Mouse (Mus musculus): ENCODE data around the gene Zdhhc25. TPM values are rescaled to one million over a fixed set of nuclear protein-coding genes. Genes with fewer than 3 reads are reported as not detected.

The Zdhhc25 gene
- polyA plus RNA-seq (2014; fragmentation: Nextera tagmentation; extraction: Ambion mirVana): not detected in 2 replicates

DNA sequence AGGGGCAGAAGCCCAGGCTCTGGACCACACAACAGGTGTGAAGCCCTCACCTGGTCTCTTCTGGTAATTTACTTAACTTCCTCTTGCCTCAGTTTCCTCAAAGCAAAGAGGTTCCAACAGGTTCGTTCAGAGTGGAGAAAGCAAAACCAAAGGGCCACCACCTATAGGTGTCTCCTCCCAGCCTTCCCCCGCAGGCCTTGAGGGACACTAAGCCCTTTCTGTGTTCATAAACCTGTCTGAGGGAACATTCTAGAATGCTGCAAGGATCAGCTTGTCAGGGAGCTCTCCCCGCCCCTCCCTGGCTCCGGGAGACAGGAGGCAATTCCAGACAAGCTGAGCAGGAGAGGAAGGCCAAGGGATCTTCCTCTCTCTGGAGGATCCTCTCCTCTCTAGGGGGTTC lies at the start of gene Zdhhc25:
Gene Zdhhc25 (plus strand): TSS at position 301 of the 400 bp plus-strand sequence.
- DNase-seq (ENCODE audit: low spot score) (no peak), ATAC-seq (replicated peaks; ENCODE audit: low FRiP score) (no peak)
- no peak within 1 kb of the TSS for H3K4me2 ChIP-seq (ENCODE audit: low read depth, low read length, severe bottlenecking)
- 86% methylated on average over 4 of the region's 4 CpGs for WGBS
- H3K27ac ChIP-seq (ENCODE audit: low read depth, low read length): no peak within 1 kb of the TSS
- no peaks in the 10 kb centered on the region for H3K36me3 ChIP-seq (ENCODE audit: control insufficient read depth, insufficient read depth, low read length)
- H3K4me1 ChIP-seq (replicated peaks; ENCODE audit: control insufficient read depth, insufficient read depth, low read length): no peaks in the 10 kb centered on the region
- no peaks in the 10 kb centered on the region for H3K27me3 ChIP-seq (ENCODE audit: control insufficient read depth, insufficient read depth, low read length)
- no peak within 1 kb of the TSS for H3K9ac ChIP-seq (ENCODE audit: low read length)
- no peak within 1 kb of the TSS for H3K4me3 ChIP-seq (ENCODE audit: low read depth, low read length)
- H3K9me3 ChIP-seq (ENCODE audit: control insufficient read depth, low read length): no peaks in the 10 kb centered on the region

- Histone ChIP-seq H3K4me1 (replicated peaks; ENCODE audit: control insufficient read depth, insufficient read depth, low read length) (no peaks in the 10 kb centered on the region), H3K9ac (ENCODE audit: low read length) (no peak overlapping the region), H3K27ac (ENCODE audit: low read depth, low read length) (no peak overlapping the region), H3K4me3 (ENCODE audit: low read depth, low read length) (no peak overlapping the region), H3K27me3 (ENCODE audit: control insufficient read depth, insufficient read depth, low read length) (no peaks in the 10 kb centered on the region), H3K36me3 (ENCODE audit: control insufficient read depth, insufficient read depth, low read length) (no peaks in the 10 kb centered on the region), H3K4me2 (ENCODE audit: low read depth, low read length, severe bottlenecking) (no peak overlapping the region), H3K9me3 (ENCODE audit: control insufficient read depth, low read length) (no peaks in the 10 kb centered on the region)
- DNase-seq (ENCODE audit: low spot score): no peak
- no peak for ATAC-seq (replicated peaks; ENCODE audit: low FRiP score)
- WGBS: 90% methylated on average over 9 of the region's 9 CpGs
Observed at GRCm38 (mm10) chr15:88552852-88553251, 47.2 kb upstream of the Zdhhc25 start.

GRCm38 (mm10) chr15:88555476-88555875 lies 44.6 kb upstream of the Zdhhc25 start:
- Histone ChIP-seq H3K4me1 (replicated peaks; ENCODE audit: control insufficient read depth, insufficient read depth, low read length) (no peaks in the 10 kb centered on the region; the same call in 1 of the 2 replicates), H3K27me3 (ENCODE audit: control insufficient read depth, insufficient read depth, low read length) (no peaks in the 10 kb centered on the region), H3K9me3 (ENCODE audit: control insufficient read depth, low read length) (no peaks in the 10 kb centered on the region), H3K4me3 (ENCODE audit: low read depth, low read length) (no peak overlapping the region), H3K4me2 (ENCODE audit: low read depth, low read length, severe bottlenecking) (no peak overlapping the region), H3K27ac (ENCODE audit: low read depth, low read length) (no peak overlapping the region), H3K9ac (ENCODE audit: low read length) (no peak overlapping the region), H3K36me3 (ENCODE audit: control insufficient read depth, insufficient read depth, low read length) (no peaks in the 10 kb centered on the region)
- peak; percentile 72 for DNase-seq (ENCODE audit: low spot score)
- 22% methylated on average over 8 of the region's 8 CpGs for WGBS
- no peak for ATAC-seq (replicated peaks; ENCODE audit: low FRiP score)

DNA sequence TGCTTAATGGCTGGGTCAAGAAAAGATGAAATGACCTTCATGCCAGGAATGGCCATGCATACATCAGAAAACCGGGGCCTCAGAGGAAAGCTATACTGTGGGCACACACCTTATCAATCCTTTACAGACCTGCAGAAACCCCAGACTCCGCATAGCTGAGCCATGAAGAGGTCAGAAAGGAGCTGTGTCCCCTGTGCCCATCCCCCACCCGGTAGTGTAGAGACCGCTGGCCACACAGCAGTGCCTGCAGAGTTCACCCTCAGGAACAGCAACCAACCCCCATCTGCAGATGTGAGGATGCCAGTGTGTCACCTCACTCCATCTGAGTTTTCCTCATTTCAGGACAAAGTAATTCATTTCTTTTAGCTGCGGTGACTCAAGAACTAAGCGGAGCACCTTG lies 39.5 kb upstream of the Zdhhc25 start:
- no peak overlapping the region for H3K4me3 ChIP-seq (ENCODE audit: low read depth, low read length)
- no peak overlapping the region for H3K27ac ChIP-seq (ENCODE audit: low read depth, low read length)
- no peaks in the 10 kb centered on the region for H3K27me3 ChIP-seq (ENCODE audit: control insufficient read depth, insufficient read depth, low read length)
- no peak overlapping the region for H3K4me2 ChIP-seq (ENCODE audit: low read depth, low read length, severe bottlenecking)
- H3K9me3 ChIP-seq (ENCODE audit: control insufficient read depth, low read length): no peaks in the 10 kb centered on the region
- H3K36me3 ChIP-seq (ENCODE audit: control insufficient read depth, insufficient read depth, low read length): no peaks in the 10 kb centered on the region
- ATAC-seq (replicated peaks; ENCODE audit: low FRiP score) (no peak), DNase-seq (ENCODE audit: low spot score) (no peak)
- 75% methylated on average over 6 of the region's 6 CpGs for WGBS
- H3K4me1 ChIP-seq (replicated peaks; ENCODE audit: control insufficient read depth, insufficient read depth, low read length): no peaks in the 10 kb centered on the region; the same call in 1 of the 2 replicates
- H3K9ac ChIP-seq (ENCODE audit: low read length): no peak overlapping the region

DNA sequence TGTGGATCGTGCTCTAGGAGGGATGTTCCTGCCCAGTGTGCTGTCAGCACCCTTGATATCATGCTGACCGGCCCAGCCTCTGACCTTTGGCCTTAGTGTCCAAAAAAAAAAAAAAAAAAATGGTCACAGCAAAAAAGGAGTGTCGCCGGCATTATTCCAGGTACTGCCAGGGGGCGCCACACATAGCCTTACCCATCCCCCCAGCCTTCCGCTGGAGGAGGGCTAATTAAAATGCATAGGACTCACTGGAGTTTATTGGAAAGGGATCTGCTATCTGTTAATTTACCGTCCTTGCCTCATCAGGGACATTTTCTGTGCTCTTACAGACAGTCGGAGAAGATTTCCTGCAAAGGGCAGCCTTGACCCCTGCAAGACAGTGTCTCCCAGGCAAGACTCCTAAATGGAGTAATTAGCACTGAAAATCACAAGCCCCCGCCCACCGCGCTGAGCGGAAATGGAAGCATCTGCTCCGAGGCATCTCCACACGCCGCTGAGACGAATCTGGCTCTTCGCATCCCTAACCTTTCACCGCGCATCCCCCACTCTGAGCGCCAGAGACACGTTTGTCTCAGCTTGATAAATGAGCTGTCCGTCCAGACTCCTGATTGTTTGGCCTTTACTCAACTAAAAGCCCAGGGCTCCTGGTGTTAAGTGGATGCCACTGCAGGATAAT lies 38.9 kb upstream of the Zdhhc25 start:
- Histone ChIP-seq H3K4me1 (replicated peaks; ENCODE audit: control insufficient read depth, insufficient read depth, low read length) (no peaks in the 10 kb centered on the region; the same call in 1 of the 2 replicates), H3K27ac (ENCODE audit: low read depth, low read length) (no peak overlapping the region), H3K4me2 (ENCODE audit: low read depth, low read length, severe bottlenecking) (peak overlapping the region; percentile 40; the same call in 1 of the 2 replicates), H3K36me3 (ENCODE audit: control insufficient read depth, insufficient read depth, low read length) (no peaks in the 10 kb centered on the region), H3K9ac (ENCODE audit: low read length) (no peak overlapping the region), H3K4me3 (ENCODE audit: low read depth, low read length) (no peak overlapping the region), H3K27me3 (ENCODE audit: control insufficient read depth, insufficient read depth, low read length) (no peaks in the 10 kb centered on the region), H3K9me3 (ENCODE audit: control insufficient read depth, low read length) (no peaks in the 10 kb centered on the region)
- peak; percentile 60 for DNase-seq (ENCODE audit: low spot score)
- 5% methylated on average over 22 of the region's 22 CpGs for WGBS
- peak; percentile 33; the same call in 1 of the 2 replicates for ATAC-seq (replicated peaks; ENCODE audit: low FRiP score)

DNA sequence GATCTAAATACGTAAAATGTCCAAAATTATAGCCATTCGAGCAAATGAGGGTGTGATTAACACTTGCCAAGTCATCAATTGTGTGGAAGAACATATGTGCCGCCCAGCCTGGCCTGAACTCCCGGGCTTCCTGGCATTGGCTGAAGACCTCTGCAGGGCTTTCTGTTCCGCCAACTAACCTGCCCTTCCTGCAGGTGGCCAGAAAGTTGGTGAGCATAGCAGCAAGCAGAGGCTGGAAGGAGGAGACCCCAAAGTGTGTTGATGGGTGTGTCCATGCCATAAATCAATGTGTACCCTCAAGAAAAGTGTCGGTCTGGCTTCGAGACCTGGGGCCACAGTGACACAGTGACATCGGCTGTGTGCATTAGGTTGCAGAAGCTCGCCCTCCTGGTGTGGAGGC lies 34.8 kb upstream of the Zdhhc25 start:
- no peaks in the 10 kb centered on the region for H3K36me3 ChIP-seq (ENCODE audit: control insufficient read depth, insufficient read depth, low read length)
- 88% methylated on average over 9 of the region's 9 CpGs for WGBS
- ATAC-seq (replicated peaks; ENCODE audit: low FRiP score): no peak
- H3K9me3 ChIP-seq (ENCODE audit: control insufficient read depth, low read length): no peaks in the 10 kb centered on the region
- no peak overlapping the region for H3K27ac ChIP-seq (ENCODE audit: low read depth, low read length)
- DNase-seq (ENCODE audit: low spot score): no peak
- H3K4me3 ChIP-seq (ENCODE audit: low read depth, low read length): no peak overlapping the region
- H3K4me1 ChIP-seq (replicated peaks; ENCODE audit: control insufficient read depth, insufficient read depth, low read length): no peaks in the 10 kb centered on the region; the same call in 1 of the 2 replicates
- no peak overlapping the region for H3K9ac ChIP-seq (ENCODE audit: low read length)
- no peaks in the 10 kb centered on the region for H3K27me3 ChIP-seq (ENCODE audit: control insufficient read depth, insufficient read depth, low read length)
- no peak overlapping the region for H3K4me2 ChIP-seq (ENCODE audit: low read depth, low read length, severe bottlenecking)

DNA sequence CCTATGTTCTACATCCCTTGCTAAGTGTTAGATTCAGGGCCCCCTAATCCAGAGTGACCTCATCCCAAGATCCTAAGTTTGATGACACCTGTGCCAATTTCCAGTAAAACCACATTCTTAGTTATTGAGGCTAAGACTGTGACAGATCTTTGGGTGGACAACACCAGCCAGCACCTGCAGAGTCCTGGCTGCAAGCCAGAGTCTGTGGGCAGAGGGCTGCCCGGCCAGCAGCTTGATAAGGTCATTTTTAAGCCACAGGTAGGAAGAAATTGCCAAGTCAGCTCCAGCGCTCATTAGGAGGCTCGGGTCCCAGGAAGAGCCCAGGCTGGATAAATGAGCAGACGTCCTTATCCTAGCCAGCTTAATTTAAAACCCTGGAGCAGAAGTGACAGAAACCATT lies 34.3 kb upstream of the Zdhhc25 start:
- Histone ChIP-seq H3K4me2 (ENCODE audit: low read depth, low read length, severe bottlenecking) (no peak overlapping the region), H3K4me3 (ENCODE audit: low read depth, low read length) (no peak overlapping the region), H3K4me1 (replicated peaks; ENCODE audit: control insufficient read depth, insufficient read depth, low read length) (no peaks in the 10 kb centered on the region; the same call in 1 of the 2 replicates), H3K27ac (ENCODE audit: low read depth, low read length) (no peak overlapping the region), H3K9ac (ENCODE audit: low read length) (no peak overlapping the region), H3K27me3 (ENCODE audit: control insufficient read depth, insufficient read depth, low read length) (no peaks in the 10 kb centered on the region), H3K36me3 (ENCODE audit: control insufficient read depth, insufficient read depth, low read length) (no peaks in the 10 kb centered on the region), H3K9me3 (ENCODE audit: control insufficient read depth, low read length) (no peaks in the 10 kb centered on the region)
- WGBS: 79% methylated on average over 4 of the region's 4 CpGs
- DNase-seq (ENCODE audit: low spot score) (no peak), ATAC-seq (replicated peaks; ENCODE audit: low FRiP score) (no peak)

- WGBS: 81% methylated on average over 17 of the region's 17 CpGs
Observed at GRCm38 (mm10) chr15:88570697-88571096, 29.4 kb upstream of the Zdhhc25 start.

GRCm38 (mm10) chr15:88579461-88579860 lies 20.6 kb upstream of the Zdhhc25 start:
- Histone ChIP-seq H3K9me3 (ENCODE audit: control insufficient read depth, low read length) (no peaks in the 10 kb centered on the region), H3K9ac (ENCODE audit: low read length) (no peak overlapping the region), H3K4me2 (ENCODE audit: low read depth, low read length, severe bottlenecking) (no peak overlapping the region), H3K4me3 (ENCODE audit: low read depth, low read length) (no peak overlapping the region), H3K27me3 (ENCODE audit: control insufficient read depth, insufficient read depth, low read length) (no peaks in the 10 kb centered on the region), H3K36me3 (ENCODE audit: control insufficient read depth, insufficient read depth, low read length) (no peaks in the 10 kb centered on the region), H3K27ac (ENCODE audit: low read depth, low read length) (no peak overlapping the region), H3K4me1 (replicated peaks; ENCODE audit: control insufficient read depth, insufficient read depth, low read length) (no peaks in the 10 kb centered on the region)
- WGBS: 88% methylated on average over 6 of the region's 6 CpGs
- DNase-seq (ENCODE audit: low spot score): no peak
- no peak for ATAC-seq (replicated peaks; ENCODE audit: low FRiP score)

More at GRCm38 (mm10) chr15:88570697-88571096, 29.4 kb upstream of the Zdhhc25 start:
- Histone ChIP-seq H3K9me3 (ENCODE audit: control insufficient read depth, low read length) (no peaks in the 10 kb centered on the region), H3K4me1 (replicated peaks; ENCODE audit: control insufficient read depth, insufficient read depth, low read length) (no peaks in the 10 kb centered on the region), H3K27me3 (ENCODE audit: control insufficient read depth, insufficient read depth, low read length) (no peaks in the 10 kb centered on the region), H3K9ac (ENCODE audit: low read length) (no peak overlapping the region), H3K4me3 (ENCODE audit: low read depth, low read length) (no peak overlapping the region), H3K27ac (ENCODE audit: low read depth, low read length) (no peak overlapping the region), H3K4me2 (ENCODE audit: low read depth, low read length, severe bottlenecking) (no peak overlapping the region), H3K36me3 (ENCODE audit: control insufficient read depth, insufficient read depth, low read length) (no peaks in the 10 kb centered on the region)
- ATAC-seq (replicated peaks; ENCODE audit: low FRiP score): no peak
- DNase-seq (ENCODE audit: low spot score): no peak

Measured in forebrain, embryonic 11.5 days (tissue).